Mouse (Mus musculus) forebrain, embryonic 11.5 days (tissue): Measurements from ENCODE around the gene Slc50a1. TPM values are rescaled to one million over a fixed set of nuclear protein-coding genes. Genes with fewer than 3 reads are reported as not detected.
A peak's percentile ranks its signal among the peaks of the same experiment; 100 is the strongest.

ENCODE experiments used
- ATAC-seq: fragments of 200-750 bp; cut with Nextera tagmentation; replicated peaks from 2 replicates; pipeline ENCODE4 v1.8.0; 2017; ENCODE audit warnings: moderate TSS enrichment; ENCODE audit not compliant: low FRiP score
- DNase-seq: peaks from one replicate; pipeline ENCODE4 v3.0.0-alpha.2; 2017; ENCODE audit warnings: low spot score
- H3K27ac ChIP-seq: fragments of 300-500 bp; sonication (generic); 2 replicates; pipeline ENCODE4 v1.5.1; 2014; ENCODE audit warnings: low read depth, low read length
- H3K27me3 ChIP-seq: fragments of 300-500 bp; sonication (generic); 2 replicates; pipeline ENCODE4 v1.6.1; 2014; ENCODE audit warnings: mild to moderate bottlenecking, low read length, mixed read lengths; ENCODE audit not compliant: control insufficient read depth, insufficient read depth
- H3K36me3 ChIP-seq: fragments of 300-500 bp; sonication (generic); 2 replicates; pipeline ENCODE4 v1.6.1; 2014; ENCODE audit warnings: mild to moderate bottlenecking, low read length, moderate library complexity, mixed read lengths; ENCODE audit not compliant: control insufficient read depth, insufficient read depth
- H3K4me1 ChIP-seq: fragments of 300-500 bp; sonication (generic); replicated peaks from 2 replicates; pipeline ENCODE4 v1.6.1; 2014; ENCODE audit warnings: low read length, mixed read lengths; ENCODE audit not compliant: control insufficient read depth, insufficient read depth
- H3K4me2 ChIP-seq: fragments of 300-500 bp; sonication (generic); 2 replicates; pipeline ENCODE4 v1.6.1; 2014; ENCODE audit warnings: low read depth, mild to moderate bottlenecking, low read length, moderate library complexity, mixed read lengths; ENCODE audit not compliant: severe bottlenecking
- H3K4me3 ChIP-seq: fragments of 300-500 bp; sonication (generic); 2 replicates; pipeline ENCODE4 v1.5.1; 2014; ENCODE audit warnings: low read depth, low read length
- H3K9ac ChIP-seq: fragments of 300-500 bp; sonication (generic); 2 replicates; pipeline ENCODE4 v1.6.1; 2014; ENCODE audit warnings: low read length
- H3K9me3 ChIP-seq: fragments of 300-500 bp; sonication (generic); 2 replicates; pipeline ENCODE4 v1.6.1; 2016; ENCODE audit warnings: low read length, mixed read lengths; ENCODE audit not compliant: control insufficient read depth
- WGBS: fragments of 180-500 bp; shearing (Covaris S2); extraction: QIAGEN DNeasy Blood & Tissue Kit; methylation state at CpG from one replicate; pipeline ENCODE4 v1.1.7; 2014; 5-methylcytosine and 5-hydroxymethylcytosine counted together
- polyA plus RNA-seq: library from polyadenylated mRNA; unstranded; fragments of >200 nt; fragmentation: Nextera tagmentation; extraction: Ambion mirVana; gene quantifications from 2 replicates; pipeline ENCODE4 v1.2.1, GENCODE M21; 2014

Slc50a1 gene
- polyA plus RNA-seq, 1 experiment from 2014 or later, result 28.4 TPM

DNA sequence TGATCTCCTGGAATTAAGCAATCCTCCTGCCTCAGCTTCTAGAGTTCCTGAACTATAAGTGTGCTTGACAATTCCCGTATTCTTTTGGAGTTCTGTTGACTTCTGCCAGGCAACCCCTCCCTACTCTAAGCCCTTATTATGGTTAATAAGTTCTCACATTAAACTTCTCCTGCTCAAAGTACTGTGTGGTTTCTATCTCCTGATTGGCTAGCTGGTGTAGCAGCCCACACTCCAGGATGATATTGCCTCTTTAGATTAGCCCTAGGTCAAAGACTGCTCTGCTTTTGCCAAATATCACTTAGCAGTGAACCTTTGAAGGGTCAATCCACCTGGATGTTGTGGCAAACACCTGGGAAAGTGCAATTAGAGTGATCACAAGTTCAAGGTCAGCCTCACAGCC lies 29.7 kb upstream of the Slc50a1 start:
- no peaks in the 10 kb centered on the region for H3K9me3 ChIP-seq
- no peak overlapping the region for H3K9ac ChIP-seq
- peak overlapping the region; percentile 40; the same call in 1 of the 2 replicates for H3K4me2 ChIP-seq
- 70% methylated on average over 1 of the region's 1 CpGs for WGBS
- DNase-seq (no peak), ATAC-seq (no peak)
- H3K4me1 ChIP-seq, result no peaks in the 10 kb centered on the region
- no peaks in the 10 kb centered on the region for H3K36me3 ChIP-seq
- no peak overlapping the region for H3K4me3 ChIP-seq
- H3K27me3 ChIP-seq, result peaks cover 2% of the 10 kb centered on the region; the same call in 1 of the 2 replicates
- no peak overlapping the region for H3K27ac ChIP-seq

DNA sequence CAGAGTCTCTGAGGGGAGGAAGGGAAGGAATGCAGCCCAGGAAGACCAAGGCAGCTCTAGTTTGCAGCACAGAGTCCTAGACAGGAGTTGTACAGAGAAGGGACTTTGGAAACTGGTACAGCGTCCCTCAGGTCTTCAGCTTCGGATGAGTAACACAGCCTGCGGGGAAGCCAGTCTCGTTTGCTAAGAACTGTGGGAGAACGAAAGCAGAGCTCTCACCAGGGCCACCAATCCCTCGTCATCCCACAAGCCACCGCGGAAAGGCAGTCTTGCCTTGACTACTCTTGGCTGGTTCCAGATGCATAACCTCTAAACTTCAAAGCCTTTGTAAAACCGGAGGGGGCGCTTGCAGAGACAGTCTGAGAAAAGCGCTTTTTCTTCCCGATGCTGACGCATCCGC lies 29.1 kb upstream of the Slc50a1 start:
- no peaks in the 10 kb centered on the region for H3K36me3 ChIP-seq
- peak overlapping the region; percentile 40; the same call in 1 of the 2 replicates for H3K4me2 ChIP-seq
- H3K9me3 ChIP-seq, result no peaks in the 10 kb centered on the region
- H3K27me3 ChIP-seq, result peaks cover 2% of the 10 kb centered on the region; the same call in 1 of the 2 replicates
- no peaks in the 10 kb centered on the region for H3K4me1 ChIP-seq
- ATAC-seq, result no peak
- H3K4me3 ChIP-seq, result peak overlapping the region; percentile 2; the same call in 1 of the 2 replicates
- no peak for DNase-seq
- WGBS, result 3% methylated on average over 14 of the region's 14 CpGs
- H3K27ac ChIP-seq, result no peak overlapping the region
- H3K9ac ChIP-seq, result peak overlapping the region; percentile 3

DNA sequence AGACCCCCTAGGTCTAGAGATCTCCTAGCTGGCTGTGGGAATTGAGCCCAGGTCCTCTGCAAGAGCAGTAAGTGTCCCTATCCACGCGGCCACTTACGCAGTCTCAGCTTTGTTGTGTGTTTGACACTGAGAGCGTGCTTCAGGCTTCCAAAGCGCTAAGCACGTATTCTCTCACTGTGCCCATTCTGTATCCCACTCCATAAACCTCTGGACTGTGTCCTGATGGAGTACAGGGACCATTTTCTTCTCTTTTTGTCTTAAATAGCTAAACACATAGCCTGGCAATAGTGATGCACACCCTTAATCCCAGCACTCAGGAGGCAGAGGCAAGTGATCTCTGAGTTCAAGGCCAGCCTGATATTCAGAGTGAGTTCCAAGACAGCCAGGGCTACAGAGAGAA lies 28.5 kb upstream of the Slc50a1 start:
- DNase-seq (no peak), ATAC-seq (no peak)
- H3K4me3 ChIP-seq, result no peak overlapping the region
- H3K36me3 ChIP-seq, result no peaks in the 10 kb centered on the region
- 85% methylated on average over 6 of the region's 6 CpGs for WGBS
- no peak overlapping the region for H3K27ac ChIP-seq
- no peaks in the 10 kb centered on the region for H3K4me1 ChIP-seq
- H3K4me2 ChIP-seq, result no peak overlapping the region
- H3K9ac ChIP-seq, result no peak overlapping the region
- H3K27me3 ChIP-seq, result peaks cover 2% of the 10 kb centered on the region; the same call in 1 of the 2 replicates
- H3K9me3 ChIP-seq, result no peaks in the 10 kb centered on the region

DNA sequence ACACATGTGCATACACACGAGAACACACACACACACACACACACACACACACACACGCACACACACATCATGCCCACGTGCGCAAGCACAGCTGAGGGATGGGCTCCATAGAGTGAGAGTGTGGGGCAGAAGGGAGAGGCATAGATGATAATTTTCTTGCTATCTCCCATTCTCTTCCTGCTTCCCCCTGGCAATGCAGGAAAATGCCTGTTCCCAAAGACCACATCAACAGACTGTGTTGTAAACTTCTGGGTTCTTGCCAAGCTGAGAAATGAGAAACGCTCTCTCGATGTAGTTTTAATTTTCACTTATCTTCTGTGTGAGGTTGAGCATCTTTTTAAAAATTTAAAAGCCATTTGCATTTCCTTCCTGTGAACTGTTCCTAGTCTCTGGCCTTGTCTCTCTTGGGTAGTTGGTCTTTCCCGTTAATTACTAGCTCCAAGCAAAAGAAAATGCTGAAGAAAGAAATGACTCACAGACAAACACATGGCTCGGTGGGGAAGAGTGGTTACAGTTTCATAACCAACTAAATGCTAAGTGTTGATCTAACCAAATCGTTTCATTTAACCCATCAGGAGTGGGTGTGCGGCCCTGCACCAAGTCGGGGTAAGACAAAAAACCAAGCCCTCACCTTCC lies 26.5 kb upstream of the Slc50a1 start:
- Histone ChIP-seq H3K9ac (no peak overlapping the region), H3K27me3 (peaks cover 2% of the 10 kb centered on the region; the same call in 1 of the 2 replicates), H3K9me3 (no peaks in the 10 kb centered on the region), H3K36me3 (no peaks in the 10 kb centered on the region), H3K4me2 (no peak overlapping the region), H3K4me1 (no peaks in the 10 kb centered on the region), H3K27ac (no peak overlapping the region), H3K4me3 (no peak overlapping the region)
- no peak for ATAC-seq
- WGBS, result 89% methylated on average over 11 of the region's 11 CpGs
- DNase-seq, result no peak

DNA sequence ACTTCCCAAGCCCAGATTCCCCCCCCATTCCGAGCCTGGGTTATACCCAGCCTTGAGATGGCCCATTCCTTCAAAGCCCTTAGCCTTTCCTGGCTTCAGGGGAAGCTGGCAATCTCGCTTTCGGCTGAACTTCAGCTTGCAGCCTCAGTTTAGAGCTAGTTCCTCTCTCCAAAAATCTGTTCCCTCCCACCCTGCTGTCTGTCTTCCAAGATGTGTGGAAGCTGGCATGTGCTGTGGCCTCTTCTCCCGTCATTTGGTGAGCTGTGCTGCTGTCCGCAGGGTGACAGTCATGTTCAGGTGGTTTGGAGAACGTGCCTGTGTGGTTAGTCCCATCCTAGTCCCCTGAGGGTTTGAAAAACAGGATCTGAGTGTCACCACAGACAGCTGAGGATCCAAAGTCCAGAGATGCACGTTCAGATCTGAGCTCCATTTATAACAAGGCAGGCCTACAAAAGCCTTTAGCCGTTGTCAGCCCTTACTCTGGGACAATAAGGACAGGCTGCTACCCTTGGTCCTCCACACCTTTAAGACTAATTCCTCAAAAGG lies 25.4 kb upstream of the Slc50a1 start:
- Histone ChIP-seq H3K27me3 (peaks cover 2% of the 10 kb centered on the region; the same call in 1 of the 2 replicates), H3K4me2 (no peak overlapping the region), H3K36me3 (no peaks in the 10 kb centered on the region), H3K4me3 (no peak overlapping the region), H3K9ac (no peak overlapping the region), H3K27ac (no peak overlapping the region), H3K4me1 (no peaks in the 10 kb centered on the region), H3K9me3 (no peaks in the 10 kb centered on the region)
- no peak for DNase-seq
- no peak for ATAC-seq
- WGBS, result 84% methylated on average over 8 of the region's 8 CpGs

DNA sequence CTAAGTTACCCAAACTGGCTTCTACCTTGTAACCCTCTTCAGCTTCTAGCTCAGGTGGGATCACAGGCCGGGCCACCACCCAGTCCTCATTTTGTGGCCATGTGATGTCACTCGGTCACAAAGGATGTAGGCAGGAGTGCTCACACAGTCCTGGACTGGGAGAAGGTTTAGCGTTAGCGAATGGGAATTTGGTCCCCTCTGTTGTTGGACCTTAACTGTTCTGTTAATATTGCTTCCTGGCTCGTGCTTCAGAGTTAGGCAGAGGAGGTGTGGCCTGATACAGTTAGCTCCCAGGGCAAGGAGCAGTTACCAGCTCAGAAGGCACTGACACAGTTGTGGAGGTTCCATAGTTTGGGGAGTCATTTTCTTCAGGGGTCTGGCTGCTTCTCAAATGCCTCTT lies 23.8 kb upstream of the Slc50a1 start:
- Histone ChIP-seq H3K4me2 (no peak overlapping the region), H3K36me3 (no peaks in the 10 kb centered on the region), H3K27ac (no peak overlapping the region), H3K4me1 (no peaks in the 10 kb centered on the region), H3K9ac (no peak overlapping the region), H3K4me3 (no peak overlapping the region), H3K9me3 (no peaks in the 10 kb centered on the region), H3K27me3 (no peaks in the 10 kb centered on the region)
- no peak for ATAC-seq
- 79% methylated on average over 5 of the region's 5 CpGs for WGBS
- DNase-seq, result no peak

DNA sequence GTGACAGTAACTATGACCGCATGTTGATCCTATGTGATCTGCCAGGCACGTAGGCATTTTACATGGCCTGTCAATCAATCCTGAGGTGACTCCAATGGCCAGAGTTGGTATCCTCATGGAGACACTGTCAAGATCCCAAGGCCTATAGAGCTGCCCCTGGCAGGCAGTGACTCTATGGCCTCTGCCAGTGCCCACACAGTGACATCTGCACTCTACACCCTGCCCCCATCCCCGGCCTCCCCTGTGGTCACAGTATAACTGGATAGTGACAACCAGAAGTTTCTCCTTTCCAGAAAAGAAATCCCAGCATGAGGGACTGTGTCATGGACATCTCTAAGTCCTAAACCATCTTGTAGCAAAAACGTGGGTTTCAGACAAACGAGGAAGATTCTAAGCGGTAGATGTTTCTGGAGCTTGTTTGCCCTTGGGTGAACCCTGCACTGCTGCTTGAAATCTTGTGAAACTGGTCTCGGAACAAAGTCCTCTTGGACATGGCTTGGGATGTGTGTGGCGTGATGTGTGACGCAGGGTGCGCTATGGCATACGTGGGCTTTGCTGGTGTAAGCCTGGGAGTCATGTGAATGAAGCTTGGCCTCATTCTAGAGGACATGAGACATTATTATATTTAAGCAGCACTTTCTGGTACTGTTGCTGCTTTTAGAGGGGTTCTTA lies 23.0 kb upstream of the Slc50a1 start:
- H3K27ac ChIP-seq, result no peak overlapping the region
- H3K9ac ChIP-seq, result no peak overlapping the region
- no peaks in the 10 kb centered on the region for H3K4me1 ChIP-seq
- H3K36me3 ChIP-seq, result no peaks in the 10 kb centered on the region
- no peak overlapping the region for H3K4me3 ChIP-seq
- no peaks in the 10 kb centered on the region for H3K27me3 ChIP-seq
- ATAC-seq (no peak), DNase-seq (no peak)
- H3K9me3 ChIP-seq, result no peaks in the 10 kb centered on the region
- H3K4me2 ChIP-seq, result no peak overlapping the region
- 94% methylated on average over 11 of the region's 11 CpGs for WGBS

DNA sequence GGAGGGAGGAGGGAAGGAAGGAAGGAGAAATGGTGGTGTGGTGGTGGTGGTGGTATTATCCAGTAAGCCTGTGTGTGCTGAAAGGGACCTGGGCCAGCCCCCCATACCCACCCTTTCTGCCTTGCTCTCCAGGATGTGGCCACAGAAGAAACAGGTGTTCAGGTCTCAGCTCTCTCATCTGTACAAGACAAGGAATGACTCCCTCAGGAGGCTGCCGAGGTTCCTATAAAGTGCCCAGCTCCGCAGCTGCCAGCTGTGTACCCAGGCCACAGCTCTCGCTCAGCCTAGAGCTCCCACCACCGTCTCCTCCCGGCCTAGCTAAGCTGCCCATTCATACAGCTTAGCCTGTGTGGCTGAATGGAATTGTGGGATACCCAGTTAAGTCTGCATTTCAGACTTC lies 21.9 kb upstream of the Slc50a1 start:
- DNase-seq, result no peak
- ATAC-seq, result no peak

More for the DNA sequence above, 21.9 kb upstream of the Slc50a1 start:
- no peak overlapping the region for H3K9ac ChIP-seq
- H3K4me2 ChIP-seq, result no peak overlapping the region
- H3K27me3 ChIP-seq, result no peaks in the 10 kb centered on the region
- no peaks in the 10 kb centered on the region for H3K36me3 ChIP-seq
- no peak overlapping the region for H3K27ac ChIP-seq
- H3K4me3 ChIP-seq, result no peak overlapping the region
- 69% methylated on average over 5 of the region's 5 CpGs for WGBS
- H3K4me1 ChIP-seq, result no peaks in the 10 kb centered on the region
- H3K9me3 ChIP-seq, result no peaks in the 10 kb centered on the region
